Mouse (Mus musculus) spleen, adult 2 months (tissue): ENCODE results near the gene Tgfbr2. TPM values are rescaled to one million over a fixed set of nuclear protein-coding genes. Genes with fewer than 3 reads are reported as not detected.

Experiments
- DNase-seq, 2 experiments: peaks; one replicate each; pipeline versions ENCODE4 v3.0.0 to v3.0.0-alpha.2; 2012 to 2021; ENCODE audit warnings: low spot score in 2 of 2, low read depth in 1 of 2
- H3K27ac ChIP-seq: fragments of 200-500 bp; 2 replicates; pipeline ENCODE4 v1.5.1; 2012; ENCODE audit warnings: low read length, inconsistent platforms; ENCODE audit not compliant: insufficient read depth
- H3K27me3 ChIP-seq: fragments of 200-500 bp; 2 replicates; pipeline ENCODE4 v1.6.1; 2012; ENCODE audit warnings: mild to moderate bottlenecking, moderate library complexity, low read length, inconsistent platforms; ENCODE audit not compliant: control insufficient read depth, insufficient read depth
- H3K36me3 ChIP-seq: fragments of 200-500 bp; 2 replicates; pipeline ENCODE4 v1.6.1; 2012; ENCODE audit warnings: mild to moderate bottlenecking, low read length, inconsistent platforms; ENCODE audit not compliant: control insufficient read depth, insufficient read depth
- H3K4me1 ChIP-seq: fragments of 200-500 bp; 2 replicates; pipeline ENCODE4 v1.6.1; 2011; ENCODE audit warnings: inconsistent platforms; ENCODE audit not compliant: control insufficient read depth, insufficient read depth, insufficient read length
- H3K4me3 ChIP-seq: fragments of 200-500 bp; 2 replicates; pipeline ENCODE4 v1.5.1; 2011; ENCODE audit warnings: mild to moderate bottlenecking, inconsistent platforms; ENCODE audit not compliant: insufficient read depth, insufficient read length; ENCODE audit errors: extremely low read depth
- CTCF ChIP-seq: fragments of 200-500 bp; IDR thresholded peaks from 2 replicates; pipeline ENCODE4 v1.5.1; 2011; ENCODE audit warnings: mild to moderate bottlenecking, inconsistent platforms; ENCODE audit not compliant: insufficient read depth, insufficient read length, insufficient replicate concordance; ENCODE audit errors: extremely low read depth
- POLR2A ChIP-seq: fragments of 200-500 bp; IDR thresholded peaks from 2 replicates; pipeline ENCODE4 v1.6.1; 2011; ENCODE audit warnings: low read depth, low read length, inconsistent platforms
- WGBS: fragments of 180-500 bp; shearing (Covaris S2); methylation state at CpG from one replicate; pipeline ENCODE4 v1.1.7; 2018; 5-methylcytosine and 5-hydroxymethylcytosine counted together
- polyA plus RNA-seq: library from polyadenylated mRNA; depleted of rRNA; stranded (reverse); fragments of >200 nt; gene quantifications from 2 replicates; pipeline ENCODE4 v1.2.3, GENCODE M21; 2012

Tgfbr2 gene
- polyA plus RNA-seq, 1 experiment, result 57.1 TPM

DNA sequence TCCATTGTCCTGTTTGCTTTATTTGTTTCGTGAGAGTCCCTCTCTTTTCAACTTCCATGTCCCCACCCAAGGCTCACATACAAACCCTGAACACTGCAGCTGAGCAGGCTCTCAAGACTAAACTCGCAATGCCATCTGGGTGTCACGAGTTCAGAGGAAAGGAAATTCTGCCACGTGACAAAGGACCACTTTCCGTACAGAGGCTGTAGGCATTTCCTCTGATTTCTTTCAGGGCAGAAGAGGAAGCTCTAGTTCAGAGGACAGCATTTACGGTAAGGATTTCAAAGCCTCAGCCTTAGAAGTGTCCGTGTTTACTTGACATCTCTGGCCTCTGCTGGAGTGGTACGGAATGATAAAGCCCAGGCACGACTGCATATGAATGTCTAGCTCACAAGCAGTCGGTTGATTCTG is 29.9 kb downstream of the Tgfbr2 start:
- DNase-seq, result peak; percentile 79 to 93
- Histone ChIP-seq H3K4me1 (peaks cover 44% of the 10 kb centered on the region), H3K27me3 (no peaks in the 10 kb centered on the region), H3K36me3 (peaks cover 3% of the 10 kb centered on the region; the same call in 1 of the 2 replicates), H3K4me3 (peak overlapping the region; percentile 26; the same call in 1 of the 2 replicates), H3K27ac (peak overlapping the region; percentile 91)
- no peak for TF ChIP-seq CTCF
- TF ChIP-seq POLR2A, result no peak
- 2% methylated on average over 10 of the region's 10 CpGs for WGBS

DNA sequence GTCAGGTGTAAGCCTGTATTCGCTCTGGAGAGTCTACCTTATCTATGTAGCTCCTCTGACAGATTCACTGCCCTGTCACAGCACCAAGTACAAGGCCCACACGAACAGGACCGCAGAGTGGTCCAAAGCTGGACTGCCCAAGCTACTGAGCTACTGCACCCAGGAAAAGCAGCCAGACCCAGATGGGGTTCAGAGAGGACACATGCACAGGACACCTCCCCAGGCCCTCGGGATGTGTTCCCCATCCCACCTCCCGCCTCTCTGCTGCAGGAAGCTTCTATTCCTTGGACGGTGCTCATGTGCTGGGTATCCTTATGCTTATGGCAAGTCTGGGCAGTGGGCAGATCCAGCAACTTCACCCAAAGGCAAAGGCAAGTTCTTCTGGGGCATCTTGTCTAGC is 34.7 kb downstream of the Tgfbr2 start:
- no peak for DNase-seq
- Histone ChIP-seq H3K4me1 (peaks cover 73% of the 10 kb centered on the region), H3K27ac (peak overlapping the region; percentile 18), H3K27me3 (no peaks in the 10 kb centered on the region), H3K4me3 (no peak overlapping the region), H3K36me3 (peaks cover 1% of the 10 kb centered on the region; the same call in 1 of the 2 replicates)
- no peak for TF ChIP-seq CTCF
- no peak for TF ChIP-seq POLR2A
- WGBS, result 95% methylated on average over 6 of the region's 6 CpGs

DNA sequence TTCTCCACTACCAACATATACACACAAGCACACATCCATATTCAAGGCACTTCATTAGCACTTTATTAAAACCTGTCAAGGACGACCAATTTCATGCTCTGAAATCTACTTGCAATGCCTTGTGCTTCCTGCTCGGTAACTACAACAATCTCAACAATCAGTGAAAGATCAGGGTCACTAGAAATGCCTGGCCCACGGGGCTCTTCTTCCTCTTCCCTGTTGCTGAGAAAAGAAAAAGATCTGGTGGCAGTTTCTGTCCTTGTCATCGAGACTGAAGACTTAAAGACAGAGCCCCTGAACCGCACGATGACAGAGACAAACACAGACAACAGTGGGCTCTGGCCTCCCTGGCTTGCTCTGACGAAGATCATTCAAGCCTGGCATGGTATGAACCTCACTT is 35.6 kb downstream of the Tgfbr2 start:
- H3K27ac ChIP-seq, result peak overlapping the region; percentile 93
- no peak overlapping the region for H3K4me3 ChIP-seq
- peaks cover 1% of the 10 kb centered on the region; the same call in 1 of the 2 replicates for H3K36me3 ChIP-seq
- TF ChIP-seq CTCF (no peak), POLR2A (no peak)
- H3K4me1 ChIP-seq, result peaks cover 74% of the 10 kb centered on the region
- 40% methylated on average over 7 of the region's 7 CpGs for WGBS
- no peak for DNase-seq
- no peaks in the 10 kb centered on the region for H3K27me3 ChIP-seq

DNA sequence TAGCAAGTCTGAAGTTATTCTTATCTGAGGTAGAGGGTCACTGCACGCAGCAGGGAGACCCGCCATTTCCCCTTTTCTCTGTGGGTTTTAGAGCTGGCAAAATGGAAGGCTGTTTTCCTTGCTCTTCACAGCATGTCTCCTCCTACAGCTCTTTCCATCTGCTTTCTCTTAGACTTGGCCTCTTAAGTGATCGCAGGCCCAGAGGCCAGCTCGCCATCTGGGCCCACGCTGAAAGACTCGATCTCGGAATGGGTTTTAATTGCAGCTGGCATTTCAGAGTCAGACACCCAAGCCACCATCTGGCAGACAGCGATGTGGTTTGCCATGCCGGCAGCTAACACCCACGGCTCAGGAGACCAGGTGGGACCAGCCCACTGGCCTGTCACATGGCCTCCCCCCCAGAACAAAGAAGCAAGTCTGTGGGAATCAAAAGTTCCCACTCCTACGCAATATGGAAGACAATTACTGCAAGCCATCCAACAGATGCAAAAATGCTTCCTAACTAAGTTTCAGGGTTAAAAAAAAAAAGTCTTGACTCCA is 36.5 kb downstream of the Tgfbr2 start:
- WGBS, result 22% methylated on average over 11 of the region's 11 CpGs
- H3K4me1 ChIP-seq, result peaks cover 73% of the 10 kb centered on the region
- peak overlapping the region; percentile 93 for H3K27ac ChIP-seq
- no peaks in the 10 kb centered on the region for H3K27me3 ChIP-seq
- peak in 1 of 2 experiments; percentile 39 for DNase-seq
- H3K36me3 ChIP-seq, result peaks cover 1% of the 10 kb centered on the region; the same call in 1 of the 2 replicates
- H3K4me3 ChIP-seq, result no peak overlapping the region
- TF ChIP-seq CTCF (no peak), POLR2A (no peak)

DNA sequence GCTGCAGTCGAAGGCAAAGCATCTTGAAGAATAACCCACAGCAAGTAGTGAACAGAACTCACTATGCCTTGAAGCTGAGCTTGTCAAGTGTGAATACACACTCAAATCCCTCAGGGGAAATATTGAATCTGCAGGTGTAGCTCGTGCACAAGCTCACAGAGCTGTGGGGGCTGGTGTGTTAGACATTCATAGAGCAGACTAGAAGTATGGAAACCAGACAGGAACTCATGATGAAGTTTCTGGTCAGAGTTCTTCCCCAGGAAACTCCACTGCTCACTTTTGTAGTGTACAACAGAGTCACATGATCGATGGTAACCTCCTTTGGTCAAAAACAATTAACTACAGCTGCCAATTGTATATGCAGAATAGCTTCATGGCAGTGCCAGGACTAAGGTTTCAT is 37.5 kb downstream of the Tgfbr2 start:
- 17% methylated on average over 3 of the region's 3 CpGs for WGBS
- Histone ChIP-seq H3K4me1 (peaks cover 74% of the 10 kb centered on the region), H3K27me3 (no peaks in the 10 kb centered on the region), H3K27ac (peak overlapping the region; percentile 76), H3K36me3 (peaks cover 1% of the 10 kb centered on the region; the same call in 1 of the 2 replicates), H3K4me3 (no peak overlapping the region)
- TF ChIP-seq POLR2A (no peak), CTCF (no peak)
- DNase-seq, result no peak

DNA sequence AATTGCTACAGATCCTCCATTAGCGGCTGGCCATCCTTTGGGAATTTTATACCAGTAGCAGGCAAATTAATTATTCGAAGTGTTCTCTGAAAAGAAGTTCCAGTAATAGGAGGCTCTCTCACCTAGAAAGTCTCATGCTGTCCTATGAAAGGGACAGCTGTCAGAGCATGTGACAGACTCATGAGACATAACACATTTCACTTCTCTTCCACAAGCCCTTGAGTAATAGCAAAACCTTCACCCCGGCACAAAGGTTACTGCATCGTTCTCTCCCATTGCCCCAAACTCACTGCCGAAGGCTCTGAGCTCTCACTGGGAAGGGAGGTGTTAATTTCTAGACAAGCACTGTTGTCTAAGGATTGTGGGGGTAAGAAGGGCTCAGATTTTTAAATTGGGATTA is 38.3 kb downstream of the Tgfbr2 start:
- TF ChIP-seq POLR2A, result no peak
- no peak for TF ChIP-seq CTCF
- 43% methylated on average over 5 of the region's 5 CpGs for WGBS
- Histone ChIP-seq H3K27me3 (no peaks in the 10 kb centered on the region), H3K27ac (peak overlapping the region; percentile 76), H3K4me3 (no peak overlapping the region), H3K4me1 (peaks cover 73% of the 10 kb centered on the region; the same call in 1 of the 2 replicates), H3K36me3 (peaks cover 2% of the 10 kb centered on the region; the same call in 1 of the 2 replicates)
- no peak for DNase-seq

DNA sequence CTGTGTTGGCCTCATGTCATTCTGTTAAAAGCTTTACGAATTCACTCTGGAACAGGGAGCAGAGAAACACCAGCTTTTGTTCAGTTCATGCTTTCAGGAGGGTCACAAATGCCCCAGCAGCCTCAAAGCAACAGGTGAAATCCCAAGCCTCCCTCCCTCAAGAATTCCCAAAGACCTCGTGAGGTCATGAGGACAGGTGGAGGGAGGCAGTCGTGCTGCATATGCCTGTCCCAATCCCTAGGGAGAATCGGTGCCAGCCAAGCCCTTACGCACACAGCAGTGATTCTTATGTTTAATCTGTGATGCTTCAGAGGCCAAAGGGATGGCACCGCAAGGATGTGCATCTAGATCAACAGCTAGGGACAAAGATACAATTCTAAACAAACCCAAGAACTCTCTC is 39.0 kb downstream of the Tgfbr2 start:
- Histone ChIP-seq H3K27me3 (no peaks in the 10 kb centered on the region), H3K27ac (peak overlapping the region; percentile 67), H3K36me3 (peaks cover 6% of the 10 kb centered on the region; the same call in 1 of the 2 replicates), H3K4me1 (peaks cover 73% of the 10 kb centered on the region; the same call in 1 of the 2 replicates), H3K4me3 (no peak overlapping the region)
- WGBS, result 77% methylated on average over 6 of the region's 6 CpGs
- no peak for TF ChIP-seq POLR2A
- no peak for TF ChIP-seq CTCF
- no peak for DNase-seq
